Mouse (Mus musculus): Measurements from ENCODE around the gene Epb42.

GRCm38 (mm10) chr2:121067116-121067515 lies 30.2 kb upstream of the Epb42 start:
- TF ChIP-seq POLR2A (IDR thresholded peaks at IDR 0.05; ENCODE audit: insufficient read depth, low read length): no peak
- no peak for TF ChIP-seq CTCF (IDR thresholded peaks at IDR 0.05; ENCODE audit: low read depth, low read length)
- no peak for TF ChIP-seq EP300 (IDR thresholded peaks at IDR 0.05; ENCODE audit: insufficient read depth, low read depth, low read length)
